Mouse (Mus musculus) testis, adult 2 months (tissue): ENCODE measurements around the gene Cd300a.

ENCODE experiments used
- CTCF ChIP-seq: fragments of 200-500 bp; IDR thresholded peaks from 2 replicates; pipeline ENCODE4 v1.5.1; 2012; ENCODE audit warnings: low read depth, mild to moderate bottlenecking, inconsistent platforms, low read length, moderate library complexity; ENCODE audit not compliant: control insufficient read depth, insufficient read depth, insufficient replicate concordance
- POLR2A ChIP-seq: fragments of 200-500 bp; IDR thresholded peaks from 2 replicates; pipeline ENCODE4 v1.6.1; 2012; ENCODE audit warnings: low read depth, mild to moderate bottlenecking, inconsistent platforms, low read length, moderate library complexity; ENCODE audit not compliant: control insufficient read depth

DNA sequence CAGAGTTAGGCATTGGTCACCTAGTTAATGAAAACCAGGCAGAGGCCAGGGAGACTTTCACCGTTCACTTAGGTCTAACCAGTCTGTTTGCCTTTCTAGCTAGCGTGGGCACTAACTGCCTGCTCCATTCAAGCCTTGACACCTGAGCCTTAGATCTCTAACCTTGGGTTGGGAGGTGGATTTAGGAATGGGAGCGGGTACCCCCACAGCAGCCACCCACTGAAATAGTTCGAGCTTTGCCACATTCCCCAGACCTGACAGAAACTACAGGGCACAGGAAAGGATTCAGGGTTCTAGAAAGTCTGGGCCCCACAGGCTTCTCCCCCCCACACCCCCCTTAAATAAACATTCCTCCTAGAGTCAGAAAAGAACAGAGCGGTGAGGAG is 39.8 kb upstream of the Cd300a start:
- no peak for TF ChIP-seq CTCF
- no peak for TF ChIP-seq POLR2A
